Mouse (Mus musculus): ENCODE measurements around the gene Fam20a.
A peak's percentile ranks its signal among the peaks of the same experiment; 100 is the strongest.

Fam20a gene

DNA sequence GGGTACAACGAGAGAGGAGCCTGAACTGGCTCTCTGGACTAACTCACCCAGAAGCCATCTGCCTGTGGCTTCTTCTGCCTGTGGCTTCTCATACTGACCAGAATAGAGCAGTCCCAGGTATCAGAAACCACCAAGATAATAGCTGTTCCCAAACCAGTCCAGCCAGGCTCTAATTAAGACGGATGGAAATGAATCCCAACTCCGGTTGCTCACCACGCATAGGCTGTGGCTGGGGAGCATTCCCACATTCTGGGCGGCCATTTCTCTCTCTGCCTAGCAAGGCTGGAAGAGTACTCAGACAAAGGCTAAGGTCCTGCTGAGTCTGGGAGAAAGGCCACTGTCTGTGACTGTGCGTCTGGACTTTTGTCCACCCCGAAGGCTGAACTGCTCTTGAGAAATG lies 5.1 kb downstream of the Fam20a start:
- DNase-seq (ENCODE audit: low spot score in 2 of 2): no peak

DNA sequence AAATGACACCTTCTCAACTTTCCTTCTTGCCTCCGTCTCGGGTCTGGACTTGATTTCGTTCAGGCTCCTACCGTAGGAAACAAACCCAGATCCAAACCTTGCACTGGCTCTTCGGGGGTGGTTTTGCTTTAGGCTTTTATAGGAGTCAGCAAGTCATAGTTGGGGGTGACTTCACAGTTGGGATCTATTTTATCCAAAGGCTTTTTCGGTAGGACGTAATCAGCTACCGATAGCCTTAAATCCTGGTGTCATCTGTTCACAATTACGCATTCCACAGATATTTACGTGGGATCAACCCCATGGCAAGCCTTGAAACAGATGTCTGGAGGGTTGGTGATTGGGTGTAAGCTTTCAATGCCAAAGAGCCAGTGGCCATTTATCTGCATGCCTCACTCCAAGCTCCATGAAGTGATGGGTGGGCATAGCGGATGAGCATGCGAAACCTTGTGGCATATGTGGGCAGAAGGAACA lies 6.7 kb downstream of the Fam20a start:
- DNase-seq (ENCODE audit: low spot score in 2 of 2): no peak

DNA sequence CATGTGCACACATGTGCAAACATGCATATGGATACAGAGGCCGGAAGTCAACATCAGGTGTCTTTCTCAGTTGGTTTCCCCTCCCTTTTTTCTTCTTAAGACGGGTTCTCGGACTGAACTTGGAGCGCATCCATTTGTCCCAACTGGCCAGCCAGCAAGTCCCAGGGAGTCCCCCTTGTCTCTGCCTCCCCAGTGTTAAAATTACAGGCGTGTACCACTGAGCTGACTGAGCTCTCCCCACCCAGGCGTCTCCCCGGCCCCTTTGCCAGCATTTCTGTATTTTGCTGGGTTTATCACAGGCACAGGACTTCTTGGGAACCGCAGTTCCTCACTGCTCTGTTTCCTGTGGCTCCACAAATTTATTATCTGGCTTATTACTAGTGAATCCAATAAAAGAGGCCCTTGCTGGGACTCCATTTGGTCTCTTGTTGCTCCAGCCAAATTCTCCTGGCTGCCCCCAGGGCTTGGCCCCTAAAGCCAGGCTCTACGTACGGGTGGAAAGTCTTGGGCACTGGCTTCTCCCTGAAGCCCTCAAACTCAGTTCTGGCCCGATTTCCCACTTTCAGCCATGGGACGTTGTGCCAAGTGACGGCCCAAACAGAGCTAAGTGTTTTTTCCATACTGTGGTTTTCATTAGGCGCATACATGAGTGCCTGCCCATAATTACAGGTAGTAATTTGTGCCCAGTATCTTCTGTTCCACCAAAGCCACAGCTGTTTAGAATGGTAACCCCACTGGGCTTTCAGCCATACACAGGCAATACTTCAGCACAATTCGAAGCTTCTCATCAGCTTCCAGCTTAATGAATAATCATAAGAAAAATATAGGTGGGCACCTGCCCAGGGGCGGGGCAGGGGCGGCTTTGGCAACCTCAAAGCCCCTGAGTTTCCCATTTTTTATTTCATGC lies 7.5 kb downstream of the Fam20a start:
- no peak for DNase-seq (ENCODE audit: low spot score in 2 of 2)

DNA sequence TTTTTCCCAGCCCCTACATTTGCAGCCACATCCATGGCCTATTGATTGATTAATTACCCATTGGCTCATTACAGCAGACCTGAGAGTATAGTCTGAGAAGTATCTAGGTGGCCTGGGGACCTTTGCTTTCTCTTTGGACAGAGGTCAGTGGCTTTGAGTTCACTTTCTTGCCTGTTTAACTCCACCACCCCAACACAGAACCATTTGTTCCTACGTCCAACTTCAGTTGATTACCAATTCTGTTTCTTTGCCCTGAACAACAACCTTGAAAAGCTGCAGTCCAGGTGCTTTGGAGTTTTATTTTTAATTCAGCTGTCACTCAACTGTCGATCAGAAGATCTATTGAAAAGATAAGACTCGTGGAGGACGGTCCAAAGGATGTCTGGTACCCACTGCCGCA lies 12.6 kb downstream of the Fam20a start:
- DNase-seq (ENCODE audit: low spot score in 2 of 2): no peak

DNA sequence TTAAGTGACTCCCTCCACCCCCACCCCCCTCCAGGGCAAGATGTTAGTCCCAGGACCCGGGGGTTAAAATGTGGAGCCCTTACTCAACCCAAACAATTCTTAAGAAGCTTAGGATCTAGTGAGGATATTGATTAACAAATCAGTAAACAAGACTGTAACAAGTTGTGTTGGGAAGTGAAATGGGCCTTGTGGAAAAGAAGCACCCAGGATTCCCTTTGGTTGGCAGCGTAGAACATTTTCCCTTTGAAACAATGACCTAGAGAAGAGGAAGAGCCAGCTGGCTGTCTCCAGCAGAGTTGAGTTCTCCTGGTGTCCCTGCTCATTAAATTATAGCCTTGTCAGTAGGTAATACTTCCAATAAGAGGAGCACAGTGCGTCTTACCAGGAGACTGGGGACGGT lies 13.3 kb downstream of the Fam20a start:
- DNase-seq (ENCODE audit: low spot score in 2 of 2): no peak

DNA sequence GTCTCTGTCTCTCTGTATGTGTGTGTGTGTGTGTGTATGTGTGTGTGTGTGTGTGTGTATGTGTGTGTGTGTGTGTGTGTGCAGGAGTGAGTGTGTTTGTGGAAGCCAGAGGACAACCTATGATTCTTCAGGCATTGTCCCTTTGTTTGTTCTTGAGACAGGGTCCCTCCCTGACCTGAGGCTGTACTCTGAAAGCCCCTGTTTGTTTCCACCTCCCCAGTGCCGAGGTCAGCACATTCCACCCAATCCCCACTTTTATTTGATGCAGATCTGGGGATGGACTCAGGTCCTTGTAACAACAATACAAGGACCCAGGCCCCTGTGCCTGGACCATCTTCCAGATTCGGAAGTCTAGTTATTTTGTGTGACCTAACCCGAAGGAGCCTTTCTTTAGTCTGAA lies 14.6 kb downstream of the Fam20a start:
- DNase-seq (ENCODE audit: low spot score in 2 of 2): no peak

DNA sequence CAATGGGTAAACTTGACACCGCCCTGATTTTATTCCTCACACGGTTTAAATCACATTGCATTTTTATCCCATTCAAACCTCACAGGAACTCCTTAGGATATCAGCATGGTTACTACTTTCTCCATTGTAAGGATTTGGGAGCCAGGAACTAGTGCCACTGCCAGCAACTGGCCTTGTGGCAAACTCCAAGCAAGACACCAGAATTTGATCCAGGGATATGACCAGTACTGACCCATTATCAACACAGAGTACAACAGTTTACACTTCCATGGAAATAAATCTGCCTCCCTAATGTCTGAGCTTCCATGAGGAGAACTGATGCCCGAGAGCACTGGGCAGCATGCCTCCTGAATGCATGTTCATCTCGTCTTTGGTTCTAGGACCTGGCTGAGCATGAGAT lies 15.5 kb downstream of the Fam20a start:
- no peak for DNase-seq (ENCODE audit: low spot score in 2 of 2)

DNA sequence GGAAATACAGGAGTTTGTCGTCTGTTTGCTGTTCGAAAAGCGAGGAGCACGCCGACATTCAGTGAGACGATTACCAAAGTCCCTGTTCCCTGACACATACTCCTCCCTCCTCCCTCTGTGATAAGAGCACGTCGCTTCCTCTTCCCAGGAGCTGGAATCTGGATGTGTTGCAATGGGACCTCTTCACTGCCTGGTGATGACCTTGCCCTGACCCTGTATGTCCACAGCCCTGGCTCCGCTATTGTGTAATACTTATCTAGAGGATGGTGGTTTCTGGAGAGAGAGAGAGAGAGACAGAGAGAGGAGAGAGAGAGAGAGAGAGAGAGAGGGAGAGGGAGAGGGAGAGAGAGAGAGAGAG lies 16.0 kb downstream of the Fam20a start:
- peak in 1 of 2 experiments; percentile 40 for DNase-seq (ENCODE audit: low spot score in 2 of 2)

DNA sequence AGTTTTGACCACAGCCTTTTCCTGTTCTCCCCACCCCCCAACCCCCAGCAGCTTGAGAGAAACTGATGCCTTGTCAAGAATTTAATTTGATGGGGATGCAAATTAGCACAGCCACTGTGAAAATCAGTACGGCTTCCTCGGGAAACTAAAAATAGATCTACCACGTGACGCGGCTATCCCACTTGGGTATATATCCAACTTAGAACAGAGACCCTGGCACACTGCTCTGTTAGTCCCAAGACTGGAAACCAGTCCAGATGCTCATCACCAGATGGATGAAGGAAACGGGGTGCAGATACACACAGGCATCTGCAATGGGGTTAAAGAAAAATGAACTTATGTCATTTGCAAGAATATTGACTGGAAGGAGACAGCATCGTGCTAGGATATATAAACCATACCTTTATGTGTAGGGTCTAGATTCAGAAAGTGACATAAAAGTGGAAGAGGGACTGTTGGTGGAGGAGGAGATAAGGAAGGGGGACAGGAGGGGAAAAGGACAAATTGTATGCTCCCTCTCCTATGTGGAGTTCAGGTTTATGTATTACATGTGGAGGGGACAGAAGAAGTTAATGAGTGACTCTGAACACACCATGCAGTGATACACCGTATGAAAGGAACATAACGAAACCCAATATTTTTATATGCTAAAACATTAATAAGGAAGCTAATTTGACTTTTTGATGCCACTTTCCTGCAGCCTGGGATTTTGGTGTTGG lies 16.6 kb downstream of the Fam20a start:
- no peak for DNase-seq (ENCODE audit: low spot score in 2 of 2)

DNA sequence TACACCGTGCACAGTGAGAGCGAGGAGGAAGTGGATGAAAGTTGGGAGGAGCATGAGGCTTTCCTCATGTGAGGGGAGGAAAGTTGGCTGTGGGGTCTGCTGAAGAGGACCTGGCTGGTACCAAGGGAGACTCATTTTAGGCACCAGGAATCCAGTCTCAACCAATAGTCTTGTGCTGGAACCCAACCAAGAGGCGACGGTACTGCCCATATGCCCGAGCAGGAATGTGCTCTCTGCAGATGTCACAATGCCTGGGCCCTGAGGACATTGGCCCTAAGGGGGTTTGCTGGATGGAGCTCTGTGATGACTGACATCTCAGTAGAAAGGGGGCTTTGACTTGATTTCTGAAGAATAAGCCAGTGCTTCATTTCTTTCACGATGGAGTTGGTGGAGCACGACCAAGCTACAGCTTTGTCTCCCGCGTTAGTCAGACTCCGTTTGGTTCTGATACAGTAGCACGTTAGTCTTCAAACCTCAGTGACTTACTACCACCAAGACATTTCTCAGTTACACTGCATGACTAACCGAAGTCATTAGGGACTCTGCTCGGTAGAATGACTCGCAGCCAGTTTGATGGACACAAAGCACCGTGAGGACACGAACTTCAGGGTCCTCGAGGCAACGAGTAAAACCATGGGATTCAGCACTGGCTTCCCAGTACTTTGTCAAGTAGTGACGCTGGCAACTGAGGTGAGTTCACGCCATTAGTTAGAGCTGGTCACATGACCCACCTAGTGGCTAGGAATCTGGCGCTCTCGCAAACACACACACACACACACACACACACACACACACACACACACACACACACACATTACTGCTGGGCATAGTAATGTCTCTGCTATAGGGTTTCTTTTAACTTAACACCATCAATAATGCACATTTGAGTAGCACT lies 17.5 kb downstream of the Fam20a start:
- DNase-seq (ENCODE audit: low spot score in 2 of 2): no peak

DNA sequence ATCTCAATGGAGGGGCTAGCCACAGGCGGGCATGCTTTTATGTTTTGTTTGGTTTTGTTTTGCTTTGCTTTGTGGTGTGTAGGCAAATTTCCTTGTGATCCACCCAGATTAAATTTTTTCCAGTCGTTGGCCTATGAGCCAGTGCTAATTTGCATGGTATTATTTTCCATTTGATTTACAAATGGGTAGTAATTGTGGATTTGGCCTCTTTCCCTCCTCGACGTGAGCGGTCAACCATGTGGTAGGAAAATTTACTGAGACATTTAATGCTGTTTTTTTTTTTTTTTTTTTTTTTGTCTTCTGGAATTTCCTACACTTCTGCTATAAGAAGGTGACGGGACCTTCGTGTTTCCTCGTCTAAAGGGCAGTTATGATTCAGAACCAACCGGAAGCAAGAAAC lies 18.2 kb downstream of the Fam20a start:
- DNase-seq (ENCODE audit: low spot score in 2 of 2): no peak

DNA sequence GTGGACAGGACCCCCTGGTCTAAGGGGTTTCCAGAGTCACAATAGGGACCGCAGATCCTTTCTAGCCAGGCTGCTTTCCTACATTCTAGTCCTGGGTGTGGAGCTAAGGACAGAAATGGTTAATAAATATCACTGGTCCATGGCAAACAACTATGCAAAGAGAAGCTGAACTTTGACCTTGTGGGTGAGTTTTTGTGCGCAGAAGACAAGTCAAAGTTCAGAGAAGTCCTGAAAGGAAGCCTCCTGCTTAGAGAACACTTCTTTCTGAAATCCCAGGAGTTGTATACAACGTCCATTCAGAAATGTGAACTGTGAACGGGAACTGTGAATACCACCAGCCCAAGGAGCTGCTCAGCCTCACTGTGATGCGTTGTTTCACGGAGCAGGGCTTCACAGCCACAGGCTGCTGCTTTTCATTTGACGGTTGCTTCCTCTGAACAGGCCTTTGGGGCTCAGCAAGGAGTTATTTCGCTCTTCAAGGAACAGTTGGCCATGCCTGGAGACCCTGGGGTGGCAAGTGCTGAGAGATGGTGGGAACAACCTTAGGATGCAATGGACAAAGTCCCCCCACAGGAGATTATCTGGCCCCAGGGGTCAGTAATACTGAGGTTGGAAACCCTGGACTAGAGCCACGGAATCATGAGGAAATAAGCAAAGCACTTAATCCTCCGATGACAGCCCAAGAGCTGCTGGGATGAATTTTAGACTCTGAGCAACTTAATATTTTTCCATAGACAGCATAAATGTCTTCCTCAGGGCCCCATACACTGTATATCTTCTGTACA lies 19.9 kb downstream of the Fam20a start:
- DNase-seq (ENCODE audit: low spot score in 2 of 2): no peak

DNA sequence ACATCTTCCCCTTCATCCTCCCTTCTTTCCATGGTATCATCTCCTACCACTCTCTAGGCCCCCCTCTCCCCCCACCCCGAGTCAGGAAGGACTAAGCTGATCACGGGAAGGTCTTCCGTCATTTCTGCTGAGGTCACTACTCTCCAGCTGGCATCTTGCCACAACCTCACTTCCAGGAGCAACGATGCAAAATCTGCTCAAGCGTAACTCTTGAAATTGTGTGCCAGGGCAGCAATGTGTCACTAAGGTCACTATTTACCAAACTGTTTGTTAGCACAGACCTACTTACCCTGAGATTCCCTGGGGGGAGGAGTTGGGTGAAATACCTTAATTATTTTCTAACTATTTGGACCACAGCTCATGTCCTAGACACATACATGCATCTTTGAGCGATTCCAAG lies 21.3 kb downstream of the Fam20a start:
- peak in 1 of 2 experiments; percentile 35 for DNase-seq (ENCODE audit: low spot score in 2 of 2)

DNA sequence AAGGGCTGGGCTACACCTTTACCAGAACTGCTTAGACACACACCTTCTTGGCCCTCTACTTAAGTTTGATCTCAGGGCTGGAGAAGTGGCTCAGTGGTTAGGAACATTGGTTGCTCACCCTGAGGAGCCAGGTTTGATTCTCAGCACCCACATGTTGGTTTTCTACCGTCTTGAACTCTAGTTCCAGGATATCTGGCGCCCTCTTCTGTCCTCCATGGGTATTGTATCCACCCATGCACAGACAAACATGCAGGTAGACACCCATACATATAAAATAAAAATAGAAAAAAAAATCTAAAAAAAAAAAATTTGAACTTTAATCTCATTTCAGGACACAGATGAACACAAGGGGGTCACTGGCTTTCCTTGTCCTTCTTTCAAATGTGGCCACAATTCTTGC lies 22.3 kb downstream of the Fam20a start:
- no peak for DNase-seq (ENCODE audit: low spot score in 2 of 2)

DNA sequence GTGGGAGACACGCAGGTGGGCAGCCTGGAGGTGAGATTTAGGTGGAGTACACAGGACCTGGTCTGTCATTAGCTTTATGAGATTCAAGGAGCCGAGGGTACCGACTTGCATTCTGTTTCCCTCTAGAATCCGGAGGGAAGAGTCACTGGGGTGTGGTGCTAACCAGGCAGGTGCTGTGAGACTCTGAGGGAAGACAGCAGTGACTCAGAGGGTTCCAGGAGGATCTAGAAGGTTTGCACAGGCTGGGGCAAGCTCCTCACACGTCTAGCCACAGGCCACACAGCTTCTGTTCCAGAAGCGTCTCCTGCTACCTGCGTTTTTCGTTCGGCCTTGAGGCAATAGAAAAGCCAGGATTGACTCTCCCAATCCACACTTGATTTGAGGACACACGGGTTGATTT lies 23.3 kb downstream of the Fam20a start:
- peak; percentile 27 to 36 for DNase-seq (ENCODE audit: low spot score in 2 of 2)

DNA sequence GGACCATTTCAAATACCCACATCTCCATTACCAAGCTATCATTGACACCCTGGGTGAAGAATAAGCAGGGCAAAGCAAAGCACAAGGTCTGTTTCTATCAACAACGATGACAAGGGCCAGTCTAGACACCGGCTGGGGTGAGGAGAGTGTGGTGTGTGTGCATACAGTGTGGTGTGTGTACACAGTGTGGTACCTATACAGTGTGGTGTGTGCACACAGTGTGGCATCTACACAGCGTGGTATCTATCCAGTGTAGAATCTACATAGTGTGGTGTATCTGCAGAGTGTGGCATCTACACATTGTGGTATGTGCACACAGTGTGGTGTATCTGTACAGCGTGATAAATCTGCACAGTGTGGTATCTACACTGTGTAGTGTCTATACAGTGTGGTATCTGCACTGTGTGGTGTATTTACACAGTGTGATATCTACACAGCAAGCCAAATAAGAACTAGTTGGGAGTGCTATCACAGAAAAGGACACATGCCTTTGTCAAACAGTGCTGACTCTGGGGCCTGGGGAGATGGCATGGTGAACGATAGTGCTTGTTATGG lies 24.9 kb downstream of the Fam20a start:
- DNase-seq (ENCODE audit: low spot score in 2 of 2): no peak

DNA sequence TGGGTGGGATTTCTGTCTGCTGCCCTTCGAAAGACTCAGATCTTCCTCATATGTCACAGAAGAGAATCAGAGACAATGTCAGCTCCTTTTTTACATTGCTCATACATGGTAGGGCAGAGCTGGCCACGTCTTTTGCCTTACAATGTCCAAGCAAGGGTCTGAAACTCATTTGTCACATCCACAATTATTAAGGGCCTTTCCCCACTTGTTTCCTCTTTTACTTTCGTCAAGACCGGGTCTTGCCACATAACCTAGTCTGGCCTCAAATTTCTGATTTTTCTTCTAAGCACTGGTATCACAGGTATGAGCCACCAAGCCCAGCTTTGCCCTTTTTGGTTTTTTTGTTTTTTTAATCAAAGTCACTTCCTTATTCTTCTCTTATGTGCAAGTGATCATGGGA lies 25.6 kb downstream of the Fam20a start:
- no peak for DNase-seq (ENCODE audit: low spot score in 2 of 2)

DNA sequence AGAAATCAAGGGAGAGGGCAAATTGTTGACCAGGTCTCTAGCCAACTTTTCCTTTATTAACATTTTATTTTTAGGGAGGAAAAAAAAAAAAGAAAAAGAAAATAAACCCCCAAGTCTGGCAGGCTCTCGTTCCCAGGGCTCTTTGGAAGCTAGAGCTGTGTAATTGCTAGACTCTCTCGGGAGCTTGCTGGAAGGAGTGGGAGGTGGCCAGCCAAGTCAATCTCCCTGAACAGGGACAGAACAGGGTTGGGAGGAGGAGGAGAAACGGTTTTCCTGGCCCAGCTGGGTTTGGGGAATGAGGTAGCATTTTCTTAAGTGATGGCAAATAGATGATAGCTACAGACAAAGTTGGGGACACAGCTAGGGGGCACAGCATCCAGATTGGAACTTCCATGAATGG lies 29.3 kb downstream of the Fam20a start:
- peak in 1 of 2 experiments; percentile 38 for DNase-seq (ENCODE audit: low spot score in 2 of 2)

DNA sequence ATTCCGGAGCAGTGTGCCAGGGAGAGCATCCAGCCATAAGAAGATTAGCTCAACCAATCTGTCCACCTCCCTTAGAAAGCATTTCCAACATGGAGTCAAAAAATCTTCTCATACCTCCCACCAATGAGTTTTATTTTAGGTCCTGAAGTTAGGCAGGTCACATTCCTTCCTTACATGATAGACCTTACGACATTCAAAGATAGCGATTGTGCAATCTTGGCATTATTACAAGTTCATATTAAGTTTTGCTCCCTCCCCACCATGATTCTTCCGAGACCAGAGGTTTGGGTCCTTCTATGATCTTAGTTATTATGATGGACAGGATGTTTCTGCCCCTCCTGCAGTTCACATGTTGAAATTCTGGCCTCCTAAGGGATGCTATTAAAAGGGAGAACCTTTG lies 32.5 kb downstream of the Fam20a start:
- no peak for DNase-seq (ENCODE audit: low spot score in 2 of 2)

DNA sequence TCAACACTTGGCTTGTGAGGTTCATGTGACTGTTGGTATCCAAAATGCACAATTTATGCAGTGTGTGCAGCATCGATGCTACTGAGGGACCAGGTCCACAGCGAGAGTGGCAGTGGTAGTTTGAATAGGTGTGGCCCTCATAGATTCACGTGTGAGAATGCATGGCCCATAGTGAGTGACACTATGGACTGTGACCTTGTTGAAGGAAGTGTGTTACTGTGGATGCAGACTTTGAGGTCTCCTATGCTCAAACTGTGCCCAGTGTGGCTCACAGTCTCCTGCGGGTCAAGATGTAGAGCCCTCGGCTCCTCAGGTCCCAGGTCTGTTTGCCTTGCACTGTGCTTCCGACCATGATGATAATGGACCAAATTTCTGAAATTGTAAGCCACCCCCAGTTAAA lies 39.9 kb downstream of the Fam20a start:
- no peak for DNase-seq (ENCODE audit: low spot score in 2 of 2)

DNA sequence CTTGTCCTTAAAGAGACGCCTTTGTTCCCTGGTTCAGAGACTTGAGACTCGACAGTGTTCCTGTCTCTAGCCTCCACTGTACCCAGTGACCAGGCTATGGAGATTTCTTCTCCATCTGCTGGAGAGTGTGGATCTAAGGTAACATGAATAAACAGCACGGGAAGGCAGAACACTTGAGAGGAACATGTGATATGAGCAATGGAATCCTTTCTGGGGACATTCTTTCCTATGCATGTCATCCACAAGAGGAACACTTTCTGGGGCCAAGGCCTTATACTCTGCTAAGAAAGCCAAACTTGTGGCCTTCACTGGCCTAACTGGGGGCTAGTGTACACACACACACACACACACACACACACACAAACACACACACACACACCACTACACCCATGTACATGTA lies 40.5 kb downstream of the Fam20a start:
- no peak for DNase-seq (ENCODE audit: low spot score in 2 of 2)
